Mouse (Mus musculus) midbrain, embryonic 14.5 days (tissue): ENCODE results near the gene Crcp. TPM values are rescaled to one million over a fixed set of nuclear protein-coding genes. Genes with fewer than 3 reads are reported as not detected.
A peak's percentile ranks its signal among the peaks of the same experiment; 100 is the strongest.

Experiments
- ATAC-seq: fragments of 200-750 bp; cut with Nextera tagmentation; 2 replicates; pipeline ENCODE4 v1.8.0; 2017; ENCODE audit warnings: moderate number of reproducible peaks, moderate library complexity; ENCODE audit not compliant: low FRiP score, low TSS enrichment
- DNase-seq: peaks from one replicate; pipeline ENCODE4 v3.0.0-alpha.2; 2015
- H3K27ac ChIP-seq: fragments of 300-500 bp; sonication (generic); replicated peaks from 2 replicates; pipeline ENCODE4 v1.5.1; 2014; ENCODE audit warnings: mild to moderate bottlenecking, low read depth, low read length, moderate library complexity
- H3K27me3 ChIP-seq: fragments of 300-500 bp; sonication (generic); 2 replicates; pipeline ENCODE4 v1.6.1; 2014; ENCODE audit warnings: low read length, control low read depth, mixed read lengths; ENCODE audit not compliant: control insufficient read depth, insufficient read depth
- H3K36me3 ChIP-seq: fragments of 300-500 bp; sonication (generic); 2 replicates; pipeline ENCODE4 v1.6.1; 2014; ENCODE audit warnings: low read length, control low read depth; ENCODE audit not compliant: control insufficient read depth, insufficient read depth
- H3K4me1 ChIP-seq: fragments of 300-500 bp; sonication (generic); 2 replicates; pipeline ENCODE4 v1.6.1; 2014; ENCODE audit warnings: mild to moderate bottlenecking, antibody characterized with exemption, low read length, control low read depth; ENCODE audit not compliant: control insufficient read depth, insufficient read depth
- H3K4me2 ChIP-seq: fragments of 300-500 bp; sonication (generic); 2 replicates; pipeline ENCODE4 v1.6.1; 2014; ENCODE audit warnings: mild to moderate bottlenecking, low read length, moderate library complexity
- H3K4me3 ChIP-seq: fragments of 300-500 bp; sonication (generic); replicated peaks from 2 replicates; pipeline ENCODE4 v1.5.1; 2014; ENCODE audit warnings: low read depth, low read length
- H3K9ac ChIP-seq: fragments of 300-500 bp; sonication (generic); replicated peaks from 2 replicates; pipeline ENCODE4 v1.6.1; 2014; ENCODE audit warnings: mild to moderate bottlenecking, low read length, moderate library complexity
- H3K9me3 ChIP-seq: fragments of 300-500 bp; sonication (generic); 2 replicates; pipeline ENCODE4 v1.6.1; 2016; ENCODE audit warnings: low read length, control low read depth, mixed read lengths; ENCODE audit not compliant: control insufficient read depth
- WGBS: fragments of 180-500 bp; shearing (Covaris S2); extraction: QIAGEN DNeasy Blood & Tissue Kit; methylation state at CpG from one replicate; pipeline ENCODE4 v1.1.7; 2014; 5-methylcytosine and 5-hydroxymethylcytosine counted together
- polyA plus RNA-seq: library from polyadenylated mRNA; unstranded; fragments of >200 nt; fragmentation: Nextera tagmentation; extraction: Ambion mirVana; gene quantifications from 2 replicates; pipeline ENCODE4 v1.2.1, GENCODE M21; 2014

Gene Crcp
- polyA plus RNA-seq, 1 experiment from 2014 or later: 54.8 TPM

- no peak for DNase-seq
- Histone ChIP-seq H3K4me2 (no peak overlapping the region), H3K36me3 (no peaks in the 10 kb centered on the region), H3K27ac (no peak overlapping the region), H3K9ac (no peak overlapping the region), H3K27me3 (no peaks in the 10 kb centered on the region), H3K4me3 (no peak overlapping the region), H3K9me3 (no peaks in the 10 kb centered on the region), H3K4me1 (no peaks in the 10 kb centered on the region)
- WGBS: 98% methylated on average over 4 of the region's 4 CpGs
- ATAC-seq: no peak
Observed at GRCm38 (mm10) chr5:130088612-130089011, 59.5 kb downstream of the Crcp start.

GRCm38 (mm10) chr5:130089177-130089576 lies 60.1 kb downstream of the Crcp start:
- Histone ChIP-seq H3K36me3 (no peaks in the 10 kb centered on the region), H3K4me2 (no peak overlapping the region), H3K9me3 (no peaks in the 10 kb centered on the region), H3K4me3 (no peak overlapping the region), H3K27ac (no peak overlapping the region), H3K9ac (no peak overlapping the region), H3K4me1 (no peaks in the 10 kb centered on the region), H3K27me3 (no peaks in the 10 kb centered on the region)
- ATAC-seq (no peak), DNase-seq (no peak)
- 89% methylated on average over 7 of the region's 7 CpGs for WGBS

GRCm38 (mm10) chr5:130089626-130090393 lies 60.7 kb downstream of the Crcp start:
- Histone ChIP-seq H3K4me3 (no peak overlapping the region), H3K36me3 (no peaks in the 10 kb centered on the region), H3K4me2 (no peak overlapping the region), H3K9ac (no peak overlapping the region), H3K27me3 (no peaks in the 10 kb centered on the region), H3K9me3 (no peaks in the 10 kb centered on the region), H3K4me1 (no peaks in the 10 kb centered on the region), H3K27ac (no peak overlapping the region)
- WGBS: 93% methylated on average over 18 of the region's 18 CpGs
- DNase-seq: no peak
- ATAC-seq: no peak

- Histone ChIP-seq H3K36me3 (peaks cover 3% of the 10 kb centered on the region; the same call in 1 of the 2 replicates), H3K4me3 (no peak overlapping the region), H3K9me3 (no peaks in the 10 kb centered on the region), H3K4me1 (no peaks in the 10 kb centered on the region), H3K4me2 (no peak overlapping the region), H3K27ac (no peak overlapping the region), H3K9ac (no peak overlapping the region), H3K27me3 (no peaks in the 10 kb centered on the region)
- 56% methylated on average over 12 of the region's 12 CpGs for WGBS
- DNase-seq (peak; percentile 32), ATAC-seq (no peak)
Observed at GRCm38 (mm10) chr5:130096754-130097153, 67.7 kb downstream of the Crcp start.

- H3K4me2 ChIP-seq: no peak overlapping the region
- H3K27ac ChIP-seq: no peak overlapping the region
- H3K36me3 ChIP-seq: peaks cover 14% of the 10 kb centered on the region
- no peak overlapping the region for H3K9ac ChIP-seq
- DNase-seq (no peak), ATAC-seq (no peak)
- H3K4me3 ChIP-seq: no peak overlapping the region
- no peaks in the 10 kb centered on the region for H3K27me3 ChIP-seq
- no peaks in the 10 kb centered on the region for H3K9me3 ChIP-seq
- no peaks in the 10 kb centered on the region for H3K4me1 ChIP-seq
- WGBS: 94% methylated on average over 2 of the region's 2 CpGs
Observed at GRCm38 (mm10) chr5:130097837-130098236, 68.7 kb downstream of the Crcp start.

DNA sequence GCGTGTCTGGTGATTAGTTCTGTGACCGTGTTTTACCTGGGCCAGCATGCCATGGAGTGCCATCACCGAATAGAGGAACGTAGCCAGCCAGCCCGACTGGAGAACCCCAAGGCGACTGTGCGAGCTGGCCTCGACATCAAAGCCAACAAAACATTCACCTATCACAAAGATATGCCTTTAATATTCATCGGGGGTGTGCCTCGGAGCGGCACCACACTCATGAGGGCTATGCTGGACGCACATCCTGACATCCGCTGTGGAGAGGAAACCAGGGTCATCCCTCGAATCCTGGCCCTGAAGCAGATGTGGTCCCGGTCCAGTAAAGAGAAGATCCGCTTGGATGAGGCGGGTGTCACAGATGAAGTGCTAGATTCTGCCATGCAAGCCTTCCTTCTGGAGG lies 72.6 kb downstream of the Crcp start:
- Histone ChIP-seq H3K4me3 (no peak overlapping the region), H3K4me1 (no peaks in the 10 kb centered on the region), H3K27me3 (no peaks in the 10 kb centered on the region), H3K4me2 (no peak overlapping the region), H3K27ac (no peak overlapping the region), H3K9ac (no peak overlapping the region), H3K9me3 (no peaks in the 10 kb centered on the region), H3K36me3 (peaks cover 25% of the 10 kb centered on the region)
- no peak for DNase-seq
- WGBS: 96% methylated on average over 17 of the region's 17 CpGs
- no peak for ATAC-seq

DNA sequence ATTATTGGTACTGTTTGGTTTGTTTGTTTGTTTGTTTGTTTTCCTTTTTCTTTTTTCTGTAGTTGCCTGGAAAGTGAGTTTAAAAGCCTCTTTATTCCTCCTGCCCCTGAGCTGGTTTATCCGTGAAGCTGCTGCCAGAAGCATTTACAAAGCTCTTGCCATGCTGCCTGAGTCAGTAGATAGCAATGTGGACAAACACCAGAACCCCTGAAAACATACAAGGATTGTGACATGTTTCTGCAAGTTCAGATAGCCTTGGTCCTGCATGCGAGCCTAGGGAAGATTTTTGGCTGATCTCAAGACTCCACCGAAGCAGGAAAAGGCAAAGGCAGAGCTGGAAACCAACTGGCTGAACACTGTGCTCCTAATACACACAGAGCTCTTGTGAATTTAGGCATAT lies 80.3 kb downstream of the Crcp start:
- ATAC-seq (no peak), DNase-seq (no peak)
- Histone ChIP-seq H3K9ac (no peak overlapping the region), H3K9me3 (no peaks in the 10 kb centered on the region), H3K4me1 (no peaks in the 10 kb centered on the region), H3K36me3 (peaks cover 17% of the 10 kb centered on the region), H3K4me2 (no peak overlapping the region), H3K27ac (no peak overlapping the region), H3K4me3 (no peak overlapping the region), H3K27me3 (no peaks in the 10 kb centered on the region)
- WGBS: 94% methylated on average over 3 of the region's 3 CpGs

Other genes starting within 250 kb of the Crcp start
- gene Psph, start 241.8 kb upstream of the Crcp start, polyA plus RNA-seq: 34.0 and 36.2 TPM in 2 replicates
- 21.7 and 30.6 TPM in 2 replicates for gene Sumf2, start 182.3 kb upstream of the Crcp start, polyA plus RNA-seq
- 748 and 816 TPM in 2 replicates for gene Chchd2, start 141.8 kb upstream of the Crcp start, polyA plus RNA-seq
- gene Zbed5, start 133.6 kb upstream of the Crcp start, polyA plus RNA-seq: 20.0 and 20.1 TPM in 2 replicates
- gene Phkg1, start 130.7 kb upstream of the Crcp start, polyA plus RNA-seq: 0.22 and 0.94 TPM in 2 replicates
- gene Nupr1l, start 120.8 kb upstream of the Crcp start, polyA plus RNA-seq: 5.4 and 6.0 TPM in 2 replicates
- 26.5 and 31.3 TPM in 2 replicates for gene Vkorc1l1, start 87.3 kb upstream of the Crcp start, polyA plus RNA-seq
- 23.3 and 25.8 TPM in 2 replicates for gene Gusb, start 26.2 kb upstream of the Crcp start, polyA plus RNA-seq
- 32.6 and 50.3 TPM in 2 replicates for gene Asl, start within 50 bp of the Crcp start, polyA plus RNA-seq
- gene Tpst1, start 44.0 kb downstream of the Crcp start, polyA plus RNA-seq: 41.5 and 55.8 TPM in 2 replicates
- gene Kctd7, start 115.6 kb downstream of the Crcp start, polyA plus RNA-seq: 14.8 and 15.5 TPM in 2 replicates
- 38.9 and 40.3 TPM in 2 replicates for gene Rabgef1, start 142.5 kb downstream of the Crcp start, polyA plus RNA-seq
- gene Tmem248, start 187.8 kb downstream of the Crcp start, polyA plus RNA-seq: 29.5 and 33.2 TPM in 2 replicates
- 44.1 and 56.8 TPM in 2 replicates for gene Sbds, start 226.2 kb downstream of the Crcp start, polyA plus RNA-seq
- 18.5 and 26.4 TPM in 2 replicates for gene Tyw1, start 226.3 kb downstream of the Crcp start, polyA plus RNA-seq